Mouse (Mus musculus): ENCODE data around the gene Rhov. TPM values are rescaled to one million over a fixed set of nuclear protein-coding genes. Genes with fewer than 3 reads are reported as not detected.

Gene Rhov
- polyA plus RNA-seq, 1 experiment from 2014 or later, result 0.83 TPM

DNA sequence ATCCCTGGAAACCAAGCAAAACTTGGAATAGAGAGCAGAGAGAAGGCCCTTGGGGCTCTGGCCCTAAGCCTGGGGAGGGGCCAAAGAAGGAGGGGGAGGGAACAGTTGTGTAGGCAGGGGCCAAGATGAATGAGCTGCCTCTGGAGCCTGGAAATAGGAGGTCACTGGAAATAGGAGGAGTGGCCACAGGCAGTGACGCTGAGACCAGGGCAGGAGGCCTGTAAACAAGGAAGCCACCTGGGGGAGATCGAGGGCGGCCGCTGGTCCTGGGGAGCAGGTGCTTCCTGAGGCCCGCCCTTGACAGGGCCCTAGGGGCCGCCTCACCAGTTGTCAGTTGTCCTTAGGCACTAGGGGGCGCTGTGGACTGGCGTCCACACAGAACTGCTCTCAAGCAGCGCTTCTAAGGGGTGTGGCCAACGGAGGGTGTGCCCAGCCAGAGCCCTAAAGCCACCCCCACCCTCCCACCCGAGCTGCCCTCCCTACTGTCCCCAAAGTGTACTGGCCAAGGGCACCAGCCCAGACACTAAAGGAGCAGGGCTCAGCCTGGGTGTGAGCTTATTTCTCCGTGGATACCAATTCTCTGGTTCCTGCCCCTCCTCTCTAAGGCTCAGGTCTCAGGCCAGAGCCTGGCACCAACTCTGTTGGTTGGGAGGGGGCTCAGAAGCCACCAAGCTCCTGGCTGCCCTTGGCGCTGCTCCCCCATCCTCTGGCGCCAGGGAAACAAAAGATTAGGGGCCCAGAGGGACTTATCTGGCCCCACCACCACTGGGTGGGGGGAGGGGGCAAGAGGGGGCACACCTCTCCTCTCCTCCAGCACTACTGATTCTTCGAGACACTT lies 29.1 kb upstream of the Rhov start:
- DNase-seq (ENCODE audit: low spot score), result peak; percentile 84
- Histone ChIP-seq H3K9me3 (replicated peaks) (no peaks in the 10 kb centered on the region), H3K27ac (replicated peaks) (peak overlapping the region; percentile 56), H3K27me3 (ENCODE audit: low read depth, poor library complexity, severe bottlenecking) (no peaks in the 10 kb centered on the region), H3K36me3 (peaks cover 41% of the 10 kb centered on the region), H3K4me3 (peak overlapping the region; percentile 36), H3K4me1 (peaks cover 54% of the 10 kb centered on the region)
- 6% methylated on average over 15 of the region's 15 CpGs for WGBS

DNA sequence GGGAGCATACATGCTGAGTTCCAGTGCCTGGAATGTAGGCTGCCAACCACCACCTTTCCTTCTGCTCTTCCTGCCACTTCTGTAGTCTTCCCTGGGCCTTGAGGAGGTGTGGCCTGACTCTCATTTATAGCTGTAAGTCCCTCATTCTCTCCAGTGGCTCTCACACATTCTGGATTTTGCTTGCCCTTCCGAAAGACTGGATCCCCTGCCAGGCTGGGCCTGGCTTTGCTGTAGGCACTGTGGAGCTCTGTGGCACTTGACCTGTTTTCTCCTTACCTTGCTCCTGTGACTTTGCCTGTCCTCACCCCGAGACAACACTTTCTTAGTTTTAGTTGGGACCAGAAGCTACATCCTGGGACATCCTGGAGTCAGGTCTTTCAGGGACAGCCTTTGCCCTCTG lies 27.8 kb upstream of the Rhov start:
- no peak overlapping the region for H3K27ac ChIP-seq (replicated peaks)
- peaks cover 40% of the 10 kb centered on the region for H3K4me1 ChIP-seq
- H3K4me3 ChIP-seq, result no peak overlapping the region
- DNase-seq (ENCODE audit: low spot score), result no peak
- H3K36me3 ChIP-seq, result peaks cover 55% of the 10 kb centered on the region
- WGBS, result 88% methylated on average over 2 of the region's 2 CpGs
- H3K9me3 ChIP-seq (replicated peaks), result no peaks in the 10 kb centered on the region
- H3K27me3 ChIP-seq (ENCODE audit: low read depth, poor library complexity, severe bottlenecking), result no peaks in the 10 kb centered on the region

- H3K27ac ChIP-seq (replicated peaks), result no peak overlapping the region
- H3K36me3 ChIP-seq, result peaks cover 60% of the 10 kb centered on the region
- peaks cover 37% of the 10 kb centered on the region for H3K4me1 ChIP-seq
- no peak overlapping the region for H3K4me3 ChIP-seq
- 49% methylated on average over 5 of the region's 5 CpGs for WGBS
- no peaks in the 10 kb centered on the region for H3K9me3 ChIP-seq (replicated peaks)
- peak; percentile 49 for DNase-seq (ENCODE audit: low spot score)
- H3K27me3 ChIP-seq (ENCODE audit: low read depth, poor library complexity, severe bottlenecking), result no peaks in the 10 kb centered on the region
Observed at GRCm38 (mm10) chr2:119298330-119298729, 27.3 kb upstream of the Rhov start.

- Histone ChIP-seq H3K36me3 (peaks cover 68% of the 10 kb centered on the region), H3K4me3 (no peak overlapping the region), H3K9me3 (replicated peaks) (no peaks in the 10 kb centered on the region), H3K27me3 (ENCODE audit: low read depth, poor library complexity, severe bottlenecking) (no peaks in the 10 kb centered on the region), H3K4me1 (peaks cover 32% of the 10 kb centered on the region), H3K27ac (replicated peaks) (no peak overlapping the region)
- no peak for DNase-seq (ENCODE audit: low spot score)
- 92% methylated on average over 19 of the region's 19 CpGs for WGBS
Observed at GRCm38 (mm10) chr2:119297506-119297905, 26.4 kb upstream of the Rhov start.

DNA sequence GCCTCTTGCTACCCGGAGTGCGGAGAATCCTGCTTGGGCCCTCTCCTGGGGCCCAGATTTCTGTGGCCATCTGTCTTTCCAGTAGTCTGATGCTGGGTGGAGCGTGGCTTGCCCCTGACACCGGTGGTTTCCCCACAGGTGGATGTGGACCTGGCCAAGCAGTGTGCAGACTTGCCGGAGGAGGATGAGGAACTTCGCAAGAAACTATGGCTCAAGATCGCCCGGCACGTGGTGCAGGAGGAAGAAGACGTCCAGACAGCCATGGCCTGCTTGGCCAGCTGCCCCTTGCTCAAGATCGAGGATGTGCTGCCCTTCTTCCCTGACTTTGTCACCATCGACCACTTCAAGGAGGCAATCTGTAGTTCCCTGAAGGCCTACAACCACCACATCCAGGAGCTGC lies 25.7 kb upstream of the Rhov start:
- Histone ChIP-seq H3K4me3 (no peak overlapping the region), H3K9me3 (replicated peaks) (no peaks in the 10 kb centered on the region), H3K27me3 (ENCODE audit: low read depth, poor library complexity, severe bottlenecking) (no peaks in the 10 kb centered on the region), H3K36me3 (peaks cover 76% of the 10 kb centered on the region), H3K27ac (replicated peaks) (no peak overlapping the region), H3K4me1 (peaks cover 31% of the 10 kb centered on the region)
- DNase-seq (ENCODE audit: low spot score), result no peak
- WGBS, result 95% methylated on average over 12 of the region's 12 CpGs

- Histone ChIP-seq H3K9me3 (replicated peaks) (no peaks in the 10 kb centered on the region), H3K4me1 (peaks cover 15% of the 10 kb centered on the region), H3K27ac (replicated peaks) (no peak overlapping the region), H3K4me3 (no peak overlapping the region), H3K36me3 (peaks cover 90% of the 10 kb centered on the region), H3K27me3 (ENCODE audit: low read depth, poor library complexity, severe bottlenecking) (no peaks in the 10 kb centered on the region)
- WGBS, result 97% methylated on average over 18 of the region's 18 CpGs
- DNase-seq (ENCODE audit: low spot score), result no peak
Observed at GRCm38 (mm10) chr2:119294411-119294810, 23.3 kb upstream of the Rhov start.

DNA sequence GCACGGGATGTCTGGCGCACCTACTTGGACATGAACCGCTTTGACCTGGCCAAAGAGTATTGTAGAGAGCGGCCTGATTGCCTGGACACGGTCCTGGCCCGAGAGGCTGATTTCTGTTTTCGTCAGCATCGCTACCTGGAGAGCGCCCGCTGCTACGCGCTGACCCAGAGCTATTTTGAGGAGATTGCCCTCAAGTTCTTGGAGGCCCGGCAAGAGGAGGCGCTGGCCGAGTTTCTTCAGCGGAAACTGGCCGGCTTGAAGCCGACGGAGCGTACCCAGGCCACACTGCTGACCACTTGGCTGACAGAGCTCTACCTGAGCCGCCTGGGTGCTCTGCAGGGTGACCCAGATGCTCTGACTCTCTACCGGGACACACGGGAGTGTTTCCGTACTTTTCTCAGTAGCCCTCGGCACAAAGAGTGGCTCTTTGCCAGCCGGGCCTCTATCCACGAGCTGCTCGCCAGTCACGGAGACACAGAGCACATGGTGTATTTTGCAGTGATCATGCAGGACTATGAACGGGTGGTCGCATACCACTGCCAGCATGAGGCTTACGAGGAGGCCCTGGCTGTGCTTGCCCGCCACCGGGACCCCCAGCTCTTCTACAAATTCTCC lies 22.8 kb upstream of the Rhov start:
- DNase-seq (ENCODE audit: low spot score), result no peak
- 95% methylated on average over 34 of the region's 34 CpGs for WGBS
- H3K27ac ChIP-seq (replicated peaks), result no peak overlapping the region
- peaks cover 15% of the 10 kb centered on the region for H3K4me1 ChIP-seq
- peaks cover 84% of the 10 kb centered on the region for H3K36me3 ChIP-seq
- no peaks in the 10 kb centered on the region for H3K27me3 ChIP-seq (ENCODE audit: low read depth, poor library complexity, severe bottlenecking)
- H3K4me3 ChIP-seq, result no peak overlapping the region
- no peaks in the 10 kb centered on the region for H3K9me3 ChIP-seq (replicated peaks)

DNA sequence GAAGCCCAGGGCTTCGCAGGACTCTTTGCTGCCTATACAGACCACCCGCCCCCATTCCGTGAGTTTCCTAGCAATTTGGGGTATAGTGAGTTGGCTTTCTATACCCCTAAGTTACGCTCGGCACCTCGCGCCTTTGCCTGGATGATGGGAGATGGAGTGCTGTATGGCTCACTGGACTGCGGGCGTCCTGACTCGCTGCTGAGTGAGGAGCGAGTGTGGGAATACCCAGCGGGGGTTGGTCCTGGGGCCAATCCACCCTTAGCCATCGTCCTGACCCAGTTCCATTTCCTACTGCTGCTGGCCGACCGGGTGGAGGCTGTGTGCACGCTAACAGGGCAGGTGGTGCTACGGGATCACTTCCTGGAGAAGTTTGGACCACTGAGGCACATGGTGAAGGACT lies 22.2 kb upstream of the Rhov start:
- 94% methylated on average over 17 of the region's 17 CpGs for WGBS
- no peak overlapping the region for H3K27ac ChIP-seq (replicated peaks)
- H3K4me1 ChIP-seq, result peaks cover 13% of the 10 kb centered on the region
- no peak overlapping the region for H3K4me3 ChIP-seq
- no peak for DNase-seq (ENCODE audit: low spot score)
- peaks cover 79% of the 10 kb centered on the region for H3K36me3 ChIP-seq
- no peaks in the 10 kb centered on the region for H3K27me3 ChIP-seq (ENCODE audit: low read depth, poor library complexity, severe bottlenecking)
- no peaks in the 10 kb centered on the region for H3K9me3 ChIP-seq (replicated peaks)

DNA sequence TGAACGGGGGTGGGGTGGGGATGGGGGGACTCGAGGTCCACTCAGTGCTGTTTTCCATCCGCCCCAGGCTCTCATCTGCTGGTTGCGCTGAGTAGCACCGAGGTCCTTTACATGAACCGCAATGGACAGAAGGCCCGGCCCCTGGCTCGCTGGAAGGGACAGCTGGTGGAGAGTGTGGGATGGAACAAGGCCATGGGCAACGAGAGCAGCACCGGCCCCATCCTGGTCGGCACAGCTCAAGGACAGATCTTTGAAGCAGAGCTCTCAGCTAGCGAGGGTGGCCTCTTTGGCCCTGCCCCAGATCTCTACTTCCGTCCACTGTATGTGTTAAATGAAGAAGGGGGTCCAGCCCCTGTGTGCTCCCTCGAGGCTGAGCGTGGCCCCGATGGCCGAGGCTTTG lies 21.8 kb upstream of the Rhov start:
- H3K9me3 ChIP-seq (replicated peaks), result no peaks in the 10 kb centered on the region
- H3K4me1 ChIP-seq, result peaks cover 17% of the 10 kb centered on the region
- no peak overlapping the region for H3K4me3 ChIP-seq
- WGBS, result 95% methylated on average over 17 of the region's 17 CpGs
- peaks cover 74% of the 10 kb centered on the region for H3K36me3 ChIP-seq
- no peak for DNase-seq (ENCODE audit: low spot score)
- H3K27me3 ChIP-seq (ENCODE audit: low read depth, poor library complexity, severe bottlenecking), result peaks cover 2% of the 10 kb centered on the region; the same call in 1 of the 2 replicates
- H3K27ac ChIP-seq (replicated peaks), result no peak overlapping the region

DNA sequence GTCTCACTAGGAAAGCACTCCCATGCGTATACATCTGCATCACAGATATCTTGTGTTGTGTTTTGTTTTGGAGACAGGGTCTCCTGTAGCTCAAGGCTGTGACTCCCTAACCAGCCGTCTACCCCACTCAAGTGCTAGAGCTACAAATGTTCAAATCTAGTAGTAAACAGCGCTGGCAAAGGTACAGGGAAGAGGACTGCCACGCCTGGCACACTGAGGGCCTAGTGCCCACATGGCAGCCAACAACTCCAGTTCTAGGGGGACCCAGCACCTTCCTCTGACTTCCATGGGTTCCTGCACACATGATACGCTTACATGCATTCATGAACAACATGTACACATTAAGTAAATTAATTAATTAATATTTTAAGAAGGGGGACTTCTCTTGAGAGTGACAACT lies 21.2 kb upstream of the Rhov start:
- peaks cover 68% of the 10 kb centered on the region for H3K36me3 ChIP-seq
- H3K9me3 ChIP-seq (replicated peaks), result no peaks in the 10 kb centered on the region
- no peak overlapping the region for H3K27ac ChIP-seq (replicated peaks)
- 95% methylated on average over 5 of the region's 5 CpGs for WGBS
- peaks cover 20% of the 10 kb centered on the region for H3K4me1 ChIP-seq
- H3K27me3 ChIP-seq (ENCODE audit: low read depth, poor library complexity, severe bottlenecking), result peaks cover 8% of the 10 kb centered on the region
- no peak for DNase-seq (ENCODE audit: low spot score)
- H3K4me3 ChIP-seq, result no peak overlapping the region

DNA sequence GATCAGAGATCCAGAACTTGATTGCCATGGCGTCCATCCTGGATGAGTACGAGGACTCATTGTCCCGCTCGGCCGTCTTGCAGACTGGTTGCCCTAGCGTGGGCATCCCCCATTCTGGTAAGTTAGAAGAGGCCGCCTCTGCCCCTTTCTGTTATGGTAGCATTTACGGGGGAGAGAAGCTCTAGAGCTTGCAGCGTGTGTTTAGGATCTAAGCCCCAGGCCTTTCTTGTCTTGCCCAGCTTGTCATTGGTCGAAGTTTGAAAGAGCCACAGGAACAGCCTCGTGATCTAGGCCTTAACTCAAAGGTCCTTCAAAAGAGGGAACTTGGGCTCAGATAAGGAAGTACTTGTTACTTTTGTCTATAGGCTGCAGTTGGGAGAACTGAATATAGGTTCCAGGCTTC lies 17.9 kb upstream of the Rhov start:
- no peak for DNase-seq (ENCODE audit: low spot score)
- peak overlapping the region; percentile 81 for H3K4me3 ChIP-seq
- peaks cover 20% of the 10 kb centered on the region for H3K4me1 ChIP-seq
- peaks cover 8% of the 10 kb centered on the region for H3K27me3 ChIP-seq (ENCODE audit: low read depth, poor library complexity, severe bottlenecking)
- peak overlapping the region; percentile 79 for H3K27ac ChIP-seq (replicated peaks)
- no peaks in the 10 kb centered on the region for H3K9me3 ChIP-seq (replicated peaks)
- 4% methylated on average over 11 of the region's 11 CpGs for WGBS
- peaks cover 41% of the 10 kb centered on the region for H3K36me3 ChIP-seq

DNA sequence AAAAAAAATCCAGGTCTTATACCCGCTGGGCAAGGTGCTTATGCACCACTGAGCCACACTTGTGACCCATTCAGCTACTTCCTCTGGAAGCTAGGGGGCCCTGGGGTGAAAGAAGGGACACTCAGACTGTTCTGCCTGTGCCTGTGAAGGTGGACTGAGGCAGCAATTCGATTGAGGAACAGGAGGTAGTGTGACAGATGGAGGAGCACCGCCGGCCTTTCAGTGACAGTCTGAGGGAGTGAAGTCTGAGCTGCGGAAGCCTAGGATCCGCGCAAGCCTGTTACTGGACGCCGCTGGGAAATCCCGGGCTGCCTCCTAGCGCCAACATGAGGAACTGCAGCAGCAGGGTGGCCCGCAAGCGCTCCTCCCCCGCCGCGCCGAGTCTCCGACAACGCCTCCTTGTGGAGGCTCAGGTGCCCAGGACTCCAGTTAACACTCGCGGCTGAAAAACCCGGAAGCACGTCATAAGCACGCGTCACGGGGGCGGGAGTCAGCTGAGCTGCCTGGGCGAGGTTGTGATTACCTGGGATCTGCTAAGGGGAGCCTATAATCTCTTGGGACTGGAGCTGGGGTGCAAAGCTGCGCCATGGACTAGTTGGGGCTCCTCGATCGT lies 17.3 kb upstream of the Rhov start, which contains the start of gene Vps18:
Gene Vps18 (plus strand): TSS at position 471 of the 613 bp plus-strand sequence.
- Histone ChIP-seq H3K4me1 (peaks cover 20% of the 10 kb centered on the region), H3K27ac (replicated peaks) (peak within 1 kb of the TSS; percentile 79), H3K36me3 (peaks cover 35% of the 10 kb centered on the region), H3K9me3 (replicated peaks) (no peaks in the 10 kb centered on the region), H3K4me3 (peak within 1 kb of the TSS; percentile 81), H3K27me3 (ENCODE audit: low read depth, poor library complexity, severe bottlenecking) (peaks cover 8% of the 10 kb centered on the region)
- DNase-seq (ENCODE audit: low spot score), result peak; percentile 98
- WGBS, result under 1% methylated on average over 31 of the region's 31 CpGs

DNA sequence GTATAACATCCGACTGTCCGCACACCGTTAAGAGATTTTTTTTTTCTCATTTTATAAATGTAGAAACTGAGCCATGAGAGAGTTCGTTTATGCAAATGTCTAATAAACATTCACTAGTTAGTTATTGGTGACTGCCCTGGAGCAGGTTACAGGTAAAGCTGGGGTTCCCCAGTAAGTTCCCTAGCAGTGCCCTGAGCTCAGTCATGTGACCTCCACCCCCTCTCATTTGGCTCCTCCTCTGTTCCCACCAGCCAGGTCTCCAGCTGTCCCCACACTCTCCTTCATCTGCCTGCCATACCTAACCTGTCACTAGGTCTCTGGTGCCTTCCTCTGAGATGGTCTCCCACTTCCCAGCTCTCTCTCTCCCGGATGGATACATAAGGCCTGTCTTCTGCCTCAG lies 16.3 kb upstream of the Rhov start:
- no peaks in the 10 kb centered on the region for H3K9me3 ChIP-seq (replicated peaks)
- 91% methylated on average over 5 of the region's 5 CpGs for WGBS
- peak overlapping the region; percentile 81; the same call in 1 of the 2 replicates for H3K4me3 ChIP-seq
- H3K27ac ChIP-seq (replicated peaks), result no peak overlapping the region
- no peak for DNase-seq (ENCODE audit: low spot score)
- H3K27me3 ChIP-seq (ENCODE audit: low read depth, poor library complexity, severe bottlenecking), result peaks cover 8% of the 10 kb centered on the region
- H3K4me1 ChIP-seq, result peaks cover 20% of the 10 kb centered on the region
- peaks cover 25% of the 10 kb centered on the region for H3K36me3 ChIP-seq

All from midbrain, embryonic 10.5 days (tissue).